Mouse (Mus musculus): ENCODE results near the gene N4bp2l2. TPM values are rescaled to one million over a fixed set of nuclear protein-coding genes. Genes with fewer than 3 reads are reported as not detected.
"Not testable (repeated sequence)": the region's sequence is repeated elsewhere in the genome, so short reads cannot be mapped to it uniquely, and the experiment has no call there.

N4bp2l2 gene
- polyA plus RNA-seq (2012; rRNA removed) (6.3 and 12.3 TPM in 2 replicates), polyA plus RNA-seq (2014; fragmentation: Nextera tagmentation; extraction: Ambion mirVana) (21.8 and 25.1 TPM in 2 replicates)

DNA sequence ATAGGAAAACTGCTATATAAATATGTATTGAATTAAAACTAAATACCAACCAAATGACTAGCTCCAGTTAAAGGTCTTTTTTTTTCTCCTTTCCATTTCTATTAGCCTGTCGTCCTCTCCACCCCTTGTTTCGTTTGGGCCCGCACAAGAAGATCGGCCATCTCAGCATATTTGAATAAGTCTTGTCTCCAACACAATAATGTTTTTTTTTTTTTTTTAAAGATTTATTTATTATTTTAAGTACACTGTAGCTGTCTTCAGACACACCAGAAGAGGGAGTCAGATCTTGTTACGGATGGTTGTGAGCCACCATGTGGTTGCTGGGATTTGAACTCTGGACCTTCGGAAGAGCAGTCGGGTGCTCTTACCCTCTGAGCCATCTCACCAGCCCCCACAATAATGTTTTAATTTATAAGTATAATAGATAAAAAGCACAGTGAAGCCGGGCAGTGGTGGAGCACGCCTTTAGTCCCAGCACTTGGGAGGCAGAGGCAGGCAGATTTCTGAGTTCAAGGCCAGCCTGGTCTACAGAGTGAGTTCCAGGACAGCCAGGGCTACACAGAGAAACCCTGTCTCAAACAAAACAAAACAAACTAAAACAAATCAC is at the start of gene N4bp2l2:
TSS of gene N4bp2l2 (minus strand) at position 51 of the 607 bp plus-strand sequence.
- H3K4me3 ChIP-seq (ENCODE audit: insufficient read depth in 1 of 2, low read depth in 2 of 2, low read length in 2 of 2), result peak within 1 kb of the TSS; percentile 90 to 95
- H3K27ac ChIP-seq, result peak within 1 kb of the TSS; percentile 74
- not testable (repeated sequence) for H3K4me1 ChIP-seq (replicated peaks; ENCODE audit: control insufficient read depth in 2 of 2, insufficient read depth in 2 of 2, low read length in 1 of 2); H3K9me3 ChIP-seq (ENCODE audit: control insufficient read depth, low read length); ATAC-seq (ENCODE audit: insufficient read depth); DNase-seq (ENCODE audit: low read depth in 3 of 3, low spot score in 3 of 3); H3K27me3 ChIP-seq (ENCODE audit: control insufficient read depth, insufficient read depth, low read length)
- H3K4me2 ChIP-seq (ENCODE audit: low read depth), result peak within 1 kb of the TSS; percentile 94
- peak within 1 kb of the TSS; percentile 78 for H3K9ac ChIP-seq (replicated peaks)
- peaks cover 13% of the 10 kb centered on the region for H3K36me3 ChIP-seq (replicated peaks; ENCODE audit: control insufficient read depth, insufficient read depth, low read depth)
- 85% methylated on average over 8 of the region's 9 CpGs for WGBS (ENCODE audit: insufficient replicate concordance)

- Histone ChIP-seq H3K27ac (no peak overlapping the region), H3K4me3 (ENCODE audit: insufficient read depth in 1 of 2, low read depth in 2 of 2, low read length in 2 of 2) (no peak overlapping the region)
Observed at GRCm38 (mm10) chr5:150713431-150713830, 47.4 kb upstream of the N4bp2l2 start.

GRCm38 (mm10) chr5:150711503-150711902 is 45.5 kb upstream of the N4bp2l2 start:
- no peak for TF ChIP-seq CTCF (IDR thresholded peaks at IDR 0.05; ENCODE audit: low read depth)
- TF ChIP-seq EP300 (IDR thresholded peaks at IDR 0.05; ENCODE audit: low read depth), result no peak
- Histone ChIP-seq H3K27ac (no peak overlapping the region), H3K9ac (replicated peaks) (no peak overlapping the region), H3K4me2 (ENCODE audit: low read depth) (no peak overlapping the region), H3K36me3 (replicated peaks; ENCODE audit: control insufficient read depth, insufficient read depth, low read depth) (no peaks in the 10 kb centered on the region), H3K4me1 (replicated peaks; ENCODE audit: control insufficient read depth in 2 of 2, insufficient read depth in 2 of 2, low read length in 1 of 2) (peaks cover 11 to 18% of the 10 kb centered on the region in 2 experiments), H3K9me3 (ENCODE audit: control insufficient read depth, low read length) (no peaks in the 10 kb centered on the region), H3K27me3 (ENCODE audit: control insufficient read depth, insufficient read depth, low read length) (no peaks in the 10 kb centered on the region), H3K4me3 (ENCODE audit: insufficient read depth in 1 of 2, low read depth in 2 of 2, low read length in 2 of 2) (no peak overlapping the region)
- 80% methylated on average over 4 of the region's 4 CpGs for WGBS (ENCODE audit: insufficient replicate concordance)
- ATAC-seq (ENCODE audit: insufficient read depth) (no peak), DNase-seq (ENCODE audit: low read depth in 3 of 3, low spot score in 3 of 3) (no peak)

More at GRCm38 (mm10) chr5:150713431-150713830, 47.4 kb upstream of the N4bp2l2 start:
- Histone ChIP-seq H3K4me1 (replicated peaks; ENCODE audit: control insufficient read depth in 2 of 2, insufficient read depth in 2 of 2, low read length in 1 of 2) (peaks cover 1 to 10% of the 10 kb centered on the region in 2 experiments; a peak in 1 of 4 replicates), H3K9me3 (ENCODE audit: control insufficient read depth, low read length) (no peaks in the 10 kb centered on the region), H3K9ac (replicated peaks) (no peak overlapping the region), H3K36me3 (replicated peaks; ENCODE audit: control insufficient read depth, insufficient read depth, low read depth) (no peaks in the 10 kb centered on the region), H3K27me3 (ENCODE audit: control insufficient read depth, insufficient read depth, low read length) (no peaks in the 10 kb centered on the region), H3K4me2 (ENCODE audit: low read depth) (no peak overlapping the region)
- DNase-seq (ENCODE audit: low read depth in 3 of 3, low spot score in 3 of 3) (no peak), ATAC-seq (ENCODE audit: insufficient read depth) (no peak)
- TF ChIP-seq CTCF (IDR thresholded peaks at IDR 0.05; ENCODE audit: low read depth) (no peak), EP300 (IDR thresholded peaks at IDR 0.05; ENCODE audit: low read depth) (no peak)

DNA sequence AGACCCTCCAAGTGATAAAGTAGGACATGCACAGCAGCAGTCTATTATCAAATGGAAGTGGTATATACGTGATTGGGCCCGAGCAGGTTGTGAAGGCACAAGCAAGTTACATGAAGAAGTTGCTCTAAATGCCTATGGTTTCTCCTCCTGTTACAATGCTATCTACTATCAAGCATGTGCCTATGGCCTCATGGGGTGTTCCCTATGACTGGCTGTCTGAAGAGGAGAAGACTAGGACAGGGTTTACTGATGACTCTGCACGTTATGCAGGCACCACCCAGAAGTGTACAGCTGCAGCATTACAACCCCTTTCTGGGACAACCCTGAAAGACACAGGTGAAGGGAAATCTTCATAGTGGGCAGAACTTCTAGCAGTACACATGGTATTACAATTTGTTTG is 41.2 kb upstream of the N4bp2l2 start:
- not testable (repeated sequence) for H3K27me3 ChIP-seq (ENCODE audit: control insufficient read depth, insufficient read depth, low read length); H3K4me3 ChIP-seq (ENCODE audit: insufficient read depth in 1 of 2, low read depth in 2 of 2, low read length in 2 of 2); H3K36me3 ChIP-seq (replicated peaks; ENCODE audit: control insufficient read depth, insufficient read depth, low read depth); H3K9me3 ChIP-seq (ENCODE audit: control insufficient read depth, low read length); H3K9ac ChIP-seq (replicated peaks); H3K4me2 ChIP-seq (ENCODE audit: low read depth)
- Histone ChIP-seq H3K27ac (peak overlapping the region; percentile 20; the same call in 1 of the 2 replicates), H3K4me1 (replicated peaks; ENCODE audit: control insufficient read depth in 2 of 2, insufficient read depth in 2 of 2, low read length in 1 of 2) (peaks cover 10% of the 10 kb centered on the region in 2 experiments)
- peak; percentile 87 for ATAC-seq (ENCODE audit: insufficient read depth)
- DNase-seq (ENCODE audit: low read depth in 3 of 3, low spot score in 3 of 3), result peak in 2 of 3 experiments; percentile 17 to 29
- WGBS (ENCODE audit: insufficient replicate concordance), result 32% methylated on average over 3 of the region's 3 CpGs

DNA sequence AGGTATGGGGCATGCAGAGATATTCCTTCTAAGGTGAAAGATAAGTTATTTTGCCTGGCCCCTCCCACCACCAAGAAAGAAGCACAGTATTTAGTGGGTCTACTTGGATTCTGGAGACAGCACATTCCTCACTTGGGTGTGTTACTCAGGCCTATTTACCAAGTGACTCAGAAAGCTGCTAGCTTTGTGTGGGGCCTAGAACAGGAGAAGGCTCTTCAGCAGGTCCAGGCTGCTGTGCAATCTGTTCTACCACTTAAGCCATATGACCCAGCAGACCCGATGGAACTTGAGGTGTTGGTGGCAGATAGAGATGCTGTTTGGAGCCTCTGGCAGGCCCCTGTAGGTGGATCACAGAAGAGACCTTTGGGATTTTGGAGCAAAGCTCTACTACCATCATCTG is 40.7 kb upstream of the N4bp2l2 start:
- not testable (repeated sequence) for H3K36me3 ChIP-seq (replicated peaks; ENCODE audit: control insufficient read depth, insufficient read depth, low read depth); DNase-seq (ENCODE audit: low read depth in 3 of 3, low spot score in 3 of 3); H3K4me2 ChIP-seq (ENCODE audit: low read depth); H3K9ac ChIP-seq (replicated peaks); H3K27me3 ChIP-seq (ENCODE audit: control insufficient read depth, insufficient read depth, low read length); ATAC-seq (ENCODE audit: insufficient read depth); H3K9me3 ChIP-seq (ENCODE audit: control insufficient read depth, low read length); H3K27ac ChIP-seq; H3K4me3 ChIP-seq (ENCODE audit: insufficient read depth in 1 of 2, low read depth in 2 of 2, low read length in 2 of 2)
- peaks cover 10% of the 10 kb centered on the region in 2 experiments for H3K4me1 ChIP-seq (replicated peaks; ENCODE audit: control insufficient read depth in 2 of 2, insufficient read depth in 2 of 2, low read length in 1 of 2)
- WGBS (ENCODE audit: insufficient replicate concordance), result 47% methylated on average over 1 of the region's 1 CpGs

Measured in liver, embryonic 14.5 days (tissue).